Mouse (Mus musculus): Measurements from ENCODE around the gene Cfap65.

GRCm38 (mm10) chr1:74855156-74855555 lies 80.2 kb downstream of the Cfap65 start:
- TF ChIP-seq CTCF (IDR thresholded peaks at IDR 0.05; ENCODE audit: low read depth, low read length) = no peak
- TF ChIP-seq POLR2A (IDR thresholded peaks at IDR 0.05; ENCODE audit: borderline replicate concordance, low read depth, low read length) = no peak

Data from bone marrow macrophage, adult 2 months (primary cell).